Mouse (Mus musculus) myocyte (in vitro differentiated cells): ENCODE results near the gene Rnf180.

Experiments used
- POLR2A ChIP-seq: IDR thresholded peaks from one replicate; pipeline ENCODE4 v1.6.1; 2011; ENCODE audit warnings: low read depth, mild to moderate bottlenecking, control low read depth, moderate library complexity; ENCODE audit not compliant: insufficient read length
- USF1 ChIP-seq: IDR thresholded peaks from one replicate; pipeline ENCODE4 v1.6.1; 2011; ENCODE audit warnings: low read depth, mild to moderate bottlenecking, control low read depth, moderate library complexity

DNA sequence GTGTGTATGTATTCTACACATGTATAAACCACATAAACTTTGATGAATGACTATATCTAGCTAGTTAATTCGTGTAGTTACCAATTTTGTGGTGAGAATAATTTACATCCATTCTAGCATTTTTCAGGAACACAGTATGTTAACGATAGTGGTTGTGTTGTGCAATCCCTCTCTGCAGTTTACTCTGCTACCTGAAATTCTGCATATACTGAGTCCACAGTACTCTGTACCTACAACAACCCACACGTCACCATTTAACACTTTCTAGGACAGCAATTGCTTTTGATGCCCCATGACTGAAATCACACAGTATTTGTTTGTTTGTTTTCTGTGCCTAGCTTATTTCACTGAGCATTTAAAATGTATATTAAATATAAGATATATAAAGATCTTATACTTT lies 83.9 kb downstream of the Rnf180 start:
- TF ChIP-seq POLR2A = no peak
- no peak for TF ChIP-seq USF1
